Mouse (Mus musculus): ENCODE results near the gene Rpa1.
A peak's percentile ranks its signal among the peaks of the same experiment; 100 is the strongest.
"Not testable (repeated sequence)": the region's sequence is repeated elsewhere in the genome, so short reads cannot be mapped to it uniquely, and the experiment has no call there.

Rpa1 gene

DNA sequence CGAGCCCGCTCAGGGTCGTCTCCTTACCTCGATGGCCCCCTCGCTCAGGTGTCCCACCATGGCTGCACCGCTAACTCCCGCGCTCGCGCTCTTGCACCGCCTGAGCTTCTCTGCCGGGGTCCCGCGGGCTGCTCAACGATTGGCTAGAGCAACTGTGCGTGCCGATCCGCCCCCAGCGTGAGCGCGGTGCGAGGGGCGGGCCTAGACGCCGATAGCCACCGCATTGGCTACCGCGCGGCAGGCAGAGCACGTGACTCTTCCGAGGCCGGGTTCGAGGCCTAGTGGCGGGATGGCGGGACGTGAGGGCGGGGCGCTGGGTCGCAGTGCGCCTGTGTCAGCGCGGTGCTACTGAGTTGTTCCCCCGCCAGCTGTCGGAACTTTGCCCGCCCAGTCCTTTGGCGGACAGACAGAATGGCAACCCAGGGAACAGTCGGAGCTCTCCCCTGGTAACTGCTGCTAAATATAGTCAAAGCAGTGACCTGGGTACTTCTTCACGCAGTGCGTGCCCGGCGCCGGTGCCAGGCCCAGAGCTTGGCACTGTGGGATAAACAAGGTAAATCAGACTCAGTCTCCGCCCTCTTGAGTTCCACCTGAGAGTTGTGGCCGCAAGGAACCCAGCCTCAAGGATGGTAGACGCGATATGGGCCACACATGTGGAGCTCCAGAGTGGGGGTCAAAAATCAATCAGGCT is at the start of gene Rpa1, which contains the start of gene Smyd4:
TSS of gene Rpa1 (minus strand) at position 126 of the 691 bp plus-strand sequence.
TSS of gene Smyd4 (plus strand) at position 235 of the 691 bp plus-strand sequence.
- peak; percentile 94 for DNase-seq (ENCODE audit: low read depth, low spot score)

DNA sequence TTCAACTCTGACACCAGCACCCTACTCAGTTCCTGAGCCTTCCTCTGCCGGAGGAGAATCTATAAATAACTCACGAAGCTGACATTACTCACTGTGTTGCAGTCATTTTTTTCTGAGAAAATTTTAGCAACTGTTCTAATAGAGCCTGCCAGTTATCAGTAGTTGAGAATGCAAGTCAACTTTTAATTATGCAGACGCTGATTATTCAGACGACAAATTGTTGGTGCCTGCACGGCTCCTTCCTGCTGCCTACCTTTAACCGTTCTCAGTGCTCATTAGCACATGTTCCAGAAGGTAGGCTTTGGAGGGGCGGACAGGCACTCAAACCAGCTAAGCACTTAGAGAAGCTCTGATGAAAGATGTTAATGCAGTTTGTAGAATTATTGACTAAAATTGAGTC is 49.3 kb upstream of the Rpa1 start:
- no peak for DNase-seq (ENCODE audit: low read depth, low spot score)

DNA sequence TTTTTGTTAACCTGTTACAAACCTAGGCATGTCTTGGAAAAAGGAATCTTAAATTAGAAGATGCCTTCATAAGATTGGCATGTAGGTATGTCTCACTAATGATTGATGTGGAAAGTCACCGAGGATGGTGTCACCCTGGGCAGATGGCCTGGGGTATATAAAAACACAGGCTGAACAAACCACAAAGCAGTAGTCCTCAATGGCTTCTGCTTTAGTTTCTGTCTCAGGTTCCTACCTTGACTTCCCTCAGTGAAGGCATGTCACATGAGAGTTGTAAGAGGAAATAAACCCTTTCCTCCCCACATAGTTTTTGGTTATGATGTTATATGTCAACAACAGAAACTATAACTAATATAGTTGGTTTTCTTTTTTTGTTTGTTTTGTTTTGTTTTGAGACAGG is 47.5 kb upstream of the Rpa1 start:
- no peak for DNase-seq (ENCODE audit: low read depth, low spot score)

- DNase-seq (ENCODE audit: low read depth, low spot score) = not testable (repeated sequence)
Observed at GRCm38 (mm10) chr11:75383529-75383928, 35.4 kb upstream of the Rpa1 start.

- not testable (repeated sequence) for DNase-seq (ENCODE audit: low read depth, low spot score)
Observed at GRCm38 (mm10) chr11:75378786-75379185, 30.7 kb upstream of the Rpa1 start.

GRCm38 (mm10) chr11:75377125-75377524 is 29.0 kb upstream of the Rpa1 start:
- no peak for DNase-seq (ENCODE audit: low read depth, low spot score)

- DNase-seq (ENCODE audit: low read depth, low spot score) = no peak
Observed at GRCm38 (mm10) chr11:75355475-75355874, 7.4 kb upstream of the Rpa1 start.

DNA sequence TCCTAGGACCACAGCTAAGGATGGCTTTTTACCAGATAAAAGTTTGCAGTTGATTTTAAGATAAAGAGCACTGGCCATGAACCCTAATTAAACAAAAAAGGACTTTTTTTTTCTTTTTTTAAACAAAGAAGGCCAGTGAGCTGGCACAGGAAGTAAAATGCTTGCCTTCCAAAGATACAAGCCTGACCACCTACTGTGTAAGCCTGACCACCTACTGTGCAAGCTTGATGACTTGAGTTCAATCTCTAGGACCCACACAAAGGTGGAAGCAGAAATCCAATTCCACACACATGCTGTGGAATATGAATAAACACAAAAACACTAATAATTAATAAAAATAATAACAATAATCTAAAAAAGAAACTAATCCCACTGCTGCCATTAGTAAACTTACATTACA is 3.1 kb upstream of the Rpa1 start:
- DNase-seq (ENCODE audit: low read depth, low spot score) = no peak

- no peak for DNase-seq (ENCODE audit: low read depth, low spot score)
Observed at GRCm38 (mm10) chr11:75348890-75349261, 752 bp upstream of the Rpa1 start.

DNA sequence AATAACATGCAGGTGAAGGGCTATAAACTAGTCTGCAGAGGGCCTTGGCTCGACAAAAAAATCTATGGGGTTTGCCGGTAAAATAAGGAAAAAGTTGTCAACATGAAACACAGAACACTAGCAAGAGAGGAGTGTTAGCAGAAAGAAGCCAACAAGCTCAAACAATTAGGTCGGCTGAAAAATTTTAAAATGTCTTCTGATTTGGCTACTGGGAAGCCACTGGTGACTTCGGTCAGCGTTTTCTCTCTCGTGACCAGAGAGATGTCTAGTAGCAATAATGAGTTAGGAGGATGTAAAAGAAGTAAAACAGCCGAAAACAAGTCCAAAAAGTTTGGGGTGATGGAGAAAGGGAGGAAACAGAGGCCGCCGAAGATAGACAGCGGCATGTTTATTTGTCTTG is 528 bp downstream of the Rpa1 start:
- DNase-seq (ENCODE audit: low read depth, low spot score) = no peak

GRCm38 (mm10) chr11:75347188-75347585 is 937 bp downstream of the Rpa1 start:
- no peak for DNase-seq (ENCODE audit: low read depth, low spot score)

DNA sequence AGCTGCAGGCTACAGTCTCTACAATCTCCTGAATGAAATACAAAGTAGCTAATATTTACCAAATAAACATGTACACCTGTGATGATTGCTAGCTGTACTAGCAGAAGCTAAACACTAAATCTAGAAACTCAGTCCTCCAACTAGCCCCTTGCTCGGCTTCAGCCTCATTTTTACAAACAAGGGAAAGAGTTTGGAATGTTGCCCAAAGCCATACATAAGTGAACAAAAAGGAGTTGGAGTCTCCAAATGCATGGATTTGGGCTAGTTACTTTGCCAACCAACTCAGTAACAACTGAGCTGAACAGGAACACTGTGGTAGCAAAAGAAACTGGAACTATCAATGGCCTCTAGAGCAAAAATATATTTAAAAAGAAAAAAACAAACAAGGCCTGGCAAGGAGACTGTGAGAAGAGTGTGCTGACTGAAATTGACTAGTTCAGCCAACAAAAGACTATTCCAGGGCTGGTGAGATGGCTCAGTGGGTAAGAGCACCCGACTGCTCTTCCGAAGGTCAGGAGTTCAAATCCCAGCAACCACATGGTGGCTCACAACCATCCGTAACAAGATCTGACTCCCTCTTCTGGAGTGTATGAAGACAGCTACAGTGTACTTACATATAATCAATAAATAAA is 1.5 kb downstream of the Rpa1 start:
- DNase-seq (ENCODE audit: low read depth, low spot score) = no peak

- DNase-seq (ENCODE audit: low read depth, low spot score) = no peak
Observed at GRCm38 (mm10) chr11:75344716-75345115, 3.4 kb downstream of the Rpa1 start.

- DNase-seq (ENCODE audit: low read depth, low spot score) = no peak
Observed at GRCm38 (mm10) chr11:75344163-75344562, 4.0 kb downstream of the Rpa1 start.

- DNase-seq (ENCODE audit: low read depth, low spot score) = no peak
Observed at GRCm38 (mm10) chr11:75343096-75343495, 5.0 kb downstream of the Rpa1 start.

GRCm38 (mm10) chr11:75340698-75341345 is 7.3 kb downstream of the Rpa1 start:
- DNase-seq (ENCODE audit: low read depth, low spot score) = no peak

GRCm38 (mm10) chr11:75340076-75340475 is 8.0 kb downstream of the Rpa1 start:
- no peak for DNase-seq (ENCODE audit: low read depth, low spot score)

DNA sequence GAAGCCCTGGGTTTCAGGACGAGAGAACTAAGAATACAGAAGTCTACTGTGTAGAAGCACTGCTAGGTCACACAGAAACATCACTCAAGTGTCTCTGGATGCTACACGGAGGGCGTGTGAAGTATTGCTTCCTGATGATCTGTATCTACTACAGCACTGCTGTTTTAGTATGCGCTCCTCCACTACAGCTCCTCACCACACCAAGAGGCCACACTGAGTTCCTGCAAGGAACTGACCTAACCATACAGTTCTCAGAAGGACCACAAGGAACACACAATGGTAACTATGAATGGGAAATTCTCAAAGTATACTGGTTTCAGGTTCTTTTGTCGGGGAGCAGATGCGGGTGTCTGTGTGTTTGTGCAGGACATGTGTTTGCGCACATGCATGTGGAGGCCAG is 10.9 kb downstream of the Rpa1 start:
- DNase-seq (ENCODE audit: low read depth, low spot score) = no peak

GRCm38 (mm10) chr11:75336676-75337075 is 11.4 kb downstream of the Rpa1 start:
- no peak for DNase-seq (ENCODE audit: low read depth, low spot score)

GRCm38 (mm10) chr11:75325969-75326311 is 22.2 kb downstream of the Rpa1 start:
- DNase-seq (ENCODE audit: low read depth, low spot score) = no peak

- DNase-seq (ENCODE audit: low read depth, low spot score) = no peak
Observed at GRCm38 (mm10) chr11:75325116-75325968, 22.8 kb downstream of the Rpa1 start.

GRCm38 (mm10) chr11:75324433-75324832 is 23.7 kb downstream of the Rpa1 start:
- no peak for DNase-seq (ENCODE audit: low read depth, low spot score)

Data from forelimb bud, embryonic 11.5 days (tissue).